Mouse (Mus musculus) effector memory CD4-positive, alpha-beta T cell, adult 5 months (primary cell): ENCODE measurements around the gene Egf. TPM values are rescaled to one million over a fixed set of nuclear protein-coding genes. Genes with fewer than 3 reads are reported as not detected.

Experiments used
- polyA plus RNA-seq: library from polyadenylated mRNA; unstranded; fragments of 100-300 nt; shearing (Covaris generic); gene quantifications from one replicate; pipeline ENCODE4 v1.2.1, GENCODE M21; 2017

Egf gene
- polyA plus RNA-seq = 1.9 TPM

DNA sequence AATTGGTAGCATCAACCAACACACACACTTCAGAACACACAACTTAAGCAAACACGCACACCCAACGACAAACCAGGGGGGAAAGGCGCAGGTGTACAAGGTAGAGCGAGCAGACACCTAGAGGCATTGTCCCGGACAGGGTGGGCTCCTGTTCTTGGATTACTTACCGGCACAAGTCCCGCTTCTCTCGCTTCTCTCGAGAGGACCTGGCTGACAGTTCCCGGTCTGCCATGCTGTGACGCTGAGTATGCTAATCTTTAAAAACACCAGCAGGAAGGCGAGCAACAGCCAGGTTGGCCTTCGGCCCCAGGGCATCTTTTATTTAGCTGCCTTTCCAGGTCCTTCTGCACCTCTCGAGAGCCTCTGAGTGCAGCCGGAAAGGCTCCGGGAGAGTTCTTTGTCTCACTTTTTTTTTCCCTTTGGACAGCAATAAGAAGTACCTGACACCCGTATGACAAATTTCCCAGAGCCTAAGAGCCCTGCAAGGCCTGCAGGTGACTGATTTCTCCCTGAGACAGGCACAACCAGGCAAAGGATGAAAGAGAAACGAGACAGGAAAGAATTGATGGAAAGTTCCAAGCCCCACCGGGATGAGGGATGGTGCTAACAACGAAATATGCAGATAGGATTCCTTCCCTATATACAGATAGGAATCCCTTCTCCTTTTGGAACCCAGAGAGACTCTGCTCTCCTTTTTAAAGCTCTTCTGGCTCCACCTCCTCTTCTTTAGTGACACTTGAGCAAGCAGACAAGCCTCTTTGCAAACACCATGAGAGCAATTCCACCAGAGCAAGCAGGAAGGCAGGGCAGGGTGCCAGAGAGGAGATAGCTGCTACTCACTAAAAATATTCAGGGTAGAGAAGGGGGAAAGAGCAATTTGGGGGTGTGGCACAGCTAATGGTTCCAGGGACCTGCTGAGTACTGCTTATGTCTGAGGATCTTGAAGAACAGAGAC is at the start of gene Egf:
TSS of gene Egf (minus strand) at position 667 of the 955 bp plus-strand sequence.

DNA sequence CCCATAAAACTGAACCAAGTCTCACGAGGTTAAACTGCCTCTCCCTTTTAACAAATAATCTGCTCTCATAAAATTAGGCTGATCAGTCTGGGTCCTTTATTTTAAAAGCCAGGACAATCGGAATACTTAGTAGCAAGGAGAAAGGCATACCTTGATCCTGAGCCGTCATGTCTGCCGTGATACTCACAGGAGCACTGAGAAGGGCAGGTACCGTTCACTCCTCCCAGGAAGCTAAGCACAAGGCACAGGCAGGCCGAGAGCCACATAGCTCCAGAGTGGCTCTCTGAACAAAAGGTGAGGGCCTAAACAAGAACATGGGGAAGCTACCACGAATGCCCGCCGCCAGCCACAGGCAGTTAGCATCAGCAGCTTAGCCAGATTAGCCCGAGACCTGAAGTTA is 48.6 kb upstream of the Egf start, which contains the start of gene Lrit3:
TSS of gene Lrit3 (minus strand) at position 266 of the 400 bp plus-strand sequence.

Other genes with a start within 250 kb of the Egf start
- gene Elovl6, start 223.0 kb downstream of the Egf start, polyA plus RNA-seq = 6.3 TPM
- not detected for gene Lrit3, start 48.7 kb upstream of the Egf start, polyA plus RNA-seq
- gene Rrh, start 67.3 kb upstream of the Egf start, polyA plus RNA-seq = not detected
- gene Gar1, start 76.1 kb upstream of the Egf start, polyA plus RNA-seq = 78.1 TPM
- gene Cfi, start 80.6 kb upstream of the Egf start, polyA plus RNA-seq = not detected
- gene Pla2g12a, start 123.3 kb upstream of the Egf start, polyA plus RNA-seq = 14.1 TPM
- 20.9 TPM for gene Casp6, start 146.1 kb upstream of the Egf start, polyA plus RNA-seq
- 7.5 TPM for gene Mcub, start 214.9 kb upstream of the Egf start, polyA plus RNA-seq